Mouse (Mus musculus) hindbrain, embryonic 14.5 days (tissue): ENCODE data around the gene Nell1. TPM values are rescaled to one million over a fixed set of nuclear protein-coding genes. Genes with fewer than 3 reads are reported as not detected.

Experiments used
- ATAC-seq: fragments of 200-750 bp; cut with Nextera tagmentation; 2 replicates; pipeline ENCODE4 v1.8.0; 2017; ENCODE audit warnings: moderate number of reproducible peaks, mild to moderate bottlenecking, moderate TSS enrichment, moderate library complexity; ENCODE audit not compliant: low FRiP score
- DNase-seq: peaks from one replicate; pipeline ENCODE4 v3.0.0-alpha.2; 2015; ENCODE audit warnings: low spot score
- H3K27ac ChIP-seq: fragments of 300-500 bp; sonication (generic); 2 replicates; pipeline ENCODE4 v1.5.1; 2014; ENCODE audit warnings: mild to moderate bottlenecking, moderate library complexity
- H3K27me3 ChIP-seq: fragments of 300-500 bp; sonication (generic); 2 replicates; pipeline ENCODE4 v1.6.1; 2014; ENCODE audit warnings: mild to moderate bottlenecking, low read length, mixed read lengths; ENCODE audit not compliant: control insufficient read depth, insufficient read depth
- H3K36me3 ChIP-seq: fragments of 300-500 bp; sonication (generic); replicated peaks from 2 replicates; pipeline ENCODE4 v1.6.1; 2014; ENCODE audit not compliant: control insufficient read depth, insufficient read depth
- H3K4me1 ChIP-seq: fragments of 300-500 bp; sonication (generic); replicated peaks from 2 replicates; pipeline ENCODE4 v1.6.1; 2014; ENCODE audit warnings: antibody characterized with exemption, low read length, mixed read lengths; ENCODE audit not compliant: control insufficient read depth, insufficient read depth
- H3K4me2 ChIP-seq: fragments of 300-500 bp; sonication (generic); replicated peaks from 2 replicates; pipeline ENCODE4 v1.6.1; 2014; ENCODE audit warnings: mild to moderate bottlenecking, moderate library complexity
- H3K4me3 ChIP-seq: fragments of 300-500 bp; sonication (generic); replicated peaks from 2 replicates; pipeline ENCODE4 v1.5.1; 2014; ENCODE audit warnings: mild to moderate bottlenecking, low read length
- H3K9ac ChIP-seq: fragments of 300-500 bp; sonication (generic); 2 replicates; pipeline ENCODE4 v1.6.1; 2014
- H3K9me3 ChIP-seq: fragments of 300-500 bp; sonication (generic); 2 replicates; pipeline ENCODE4 v1.6.1; 2016; ENCODE audit warnings: low read length; ENCODE audit not compliant: control insufficient read depth
- WGBS: fragments of 180-500 bp; shearing (Covaris S2); extraction: QIAGEN DNeasy Blood & Tissue Kit; methylation state at CpG from one replicate; pipeline ENCODE4 v1.1.7; 2014; 5-methylcytosine and 5-hydroxymethylcytosine counted together
- polyA plus RNA-seq: library from polyadenylated mRNA; unstranded; fragments of >200 nt; fragmentation: Nextera tagmentation; extraction: Ambion mirVana; gene quantifications from 2 replicates; pipeline ENCODE4 v1.2.1, GENCODE M21; 2014

Nell1 gene
- polyA plus RNA-seq, 1 experiment from 2014 or later, result 36.0 TPM

DNA sequence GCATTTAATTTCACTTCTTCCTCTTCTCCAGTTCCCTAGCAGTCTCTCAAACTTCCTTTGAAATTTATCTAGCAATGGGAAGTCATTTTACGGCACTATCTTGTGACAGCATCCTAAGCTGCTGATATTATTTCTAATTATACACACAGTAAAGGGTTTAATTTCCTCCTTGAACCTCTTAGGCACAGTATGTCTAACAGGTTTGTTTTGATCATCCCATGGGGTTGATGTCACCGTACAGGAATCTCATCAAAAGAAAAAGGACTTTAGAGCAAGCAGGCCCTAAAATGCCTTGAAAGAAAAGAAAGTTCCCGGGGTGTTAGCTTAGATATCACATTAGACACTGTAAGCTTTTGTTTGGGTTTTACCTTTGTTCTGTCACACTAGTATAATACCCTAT, 654.5 kb downstream of the Nell1 start:
- H3K4me3 ChIP-seq, result no peak overlapping the region
- 64% methylated on average over 3 of the region's 3 CpGs for WGBS
- no peak overlapping the region for H3K27ac ChIP-seq
- H3K4me2 ChIP-seq, result no peak overlapping the region
- no peaks in the 10 kb centered on the region for H3K36me3 ChIP-seq
- no peaks in the 10 kb centered on the region for H3K9me3 ChIP-seq
- ATAC-seq, result no peak
- no peak for DNase-seq
- no peak overlapping the region for H3K9ac ChIP-seq
- H3K4me1 ChIP-seq, result no peaks in the 10 kb centered on the region
- H3K27me3 ChIP-seq, result no peaks in the 10 kb centered on the region

- no peak overlapping the region for H3K9ac ChIP-seq
- H3K27ac ChIP-seq, result no peak overlapping the region
- no peaks in the 10 kb centered on the region for H3K27me3 ChIP-seq
- no peak overlapping the region for H3K4me3 ChIP-seq
- H3K36me3 ChIP-seq, result no peaks in the 10 kb centered on the region
- H3K4me2 ChIP-seq, result no peak overlapping the region
- H3K9me3 ChIP-seq, result no peaks in the 10 kb centered on the region
- 66% methylated on average over 2 of the region's 2 CpGs for WGBS
- no peak for DNase-seq
- ATAC-seq, result no peak
- no peaks in the 10 kb centered on the region for H3K4me1 ChIP-seq
Observed at GRCm38 (mm10) chr7:50633147-50633546, 658.5 kb downstream of the Nell1 start.

DNA sequence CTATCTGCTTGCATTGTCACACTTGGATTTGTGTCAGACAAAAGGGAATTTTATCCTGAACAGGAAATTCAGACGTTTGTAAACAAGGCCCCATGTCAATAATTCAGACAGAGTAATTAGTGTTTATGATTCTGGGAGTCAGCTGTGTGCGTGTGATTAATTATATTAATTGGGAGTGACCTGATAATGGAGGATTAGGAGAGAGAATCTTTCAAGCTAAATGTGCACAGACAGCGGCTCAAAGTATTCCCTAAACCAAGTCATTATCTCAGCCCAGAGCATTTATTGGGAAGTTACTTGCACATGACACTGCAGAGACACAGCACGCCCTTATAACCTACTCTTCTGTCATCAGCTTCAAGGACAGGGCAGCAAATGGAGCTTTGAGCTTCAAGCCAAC, 697.6 kb downstream of the Nell1 start:
- Histone ChIP-seq H3K4me1 (no peaks in the 10 kb centered on the region), H3K4me2 (no peak overlapping the region), H3K9me3 (no peaks in the 10 kb centered on the region), H3K27me3 (no peaks in the 10 kb centered on the region), H3K4me3 (no peak overlapping the region), H3K9ac (no peak overlapping the region), H3K36me3 (no peaks in the 10 kb centered on the region), H3K27ac (no peak overlapping the region)
- DNase-seq, result no peak
- no peak for ATAC-seq
- WGBS, result 60% methylated on average over 4 of the region's 4 CpGs

DNA sequence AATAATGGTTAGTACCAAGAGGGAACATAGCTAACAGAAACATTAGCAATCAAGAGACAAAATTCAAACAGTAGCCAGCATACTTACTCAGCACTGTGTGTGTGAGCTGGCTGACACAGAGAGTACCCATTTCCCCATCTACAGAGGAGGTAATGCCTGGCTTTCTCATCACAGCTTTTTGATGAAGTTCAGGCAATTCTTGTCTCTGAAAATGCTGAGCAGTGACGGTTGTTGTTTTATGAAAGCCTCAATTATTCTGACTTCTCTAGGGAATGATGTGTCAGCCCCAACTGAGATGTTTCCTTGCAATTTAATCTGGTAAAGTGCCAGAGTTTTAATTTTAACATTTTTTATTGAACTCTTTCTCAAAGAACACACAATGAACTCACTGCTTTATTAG, 700.8 kb downstream of the Nell1 start:
- H3K4me2 ChIP-seq, result no peak overlapping the region
- no peaks in the 10 kb centered on the region for H3K27me3 ChIP-seq
- no peak overlapping the region for H3K4me3 ChIP-seq
- H3K9me3 ChIP-seq, result no peaks in the 10 kb centered on the region
- ATAC-seq, result no peak
- no peak overlapping the region for H3K27ac ChIP-seq
- H3K4me1 ChIP-seq, result no peaks in the 10 kb centered on the region
- DNase-seq, result no peak
- no peak overlapping the region for H3K9ac ChIP-seq
- H3K36me3 ChIP-seq, result no peaks in the 10 kb centered on the region
- WGBS, result 51% methylated on average over 1 of the region's 1 CpGs

DNA sequence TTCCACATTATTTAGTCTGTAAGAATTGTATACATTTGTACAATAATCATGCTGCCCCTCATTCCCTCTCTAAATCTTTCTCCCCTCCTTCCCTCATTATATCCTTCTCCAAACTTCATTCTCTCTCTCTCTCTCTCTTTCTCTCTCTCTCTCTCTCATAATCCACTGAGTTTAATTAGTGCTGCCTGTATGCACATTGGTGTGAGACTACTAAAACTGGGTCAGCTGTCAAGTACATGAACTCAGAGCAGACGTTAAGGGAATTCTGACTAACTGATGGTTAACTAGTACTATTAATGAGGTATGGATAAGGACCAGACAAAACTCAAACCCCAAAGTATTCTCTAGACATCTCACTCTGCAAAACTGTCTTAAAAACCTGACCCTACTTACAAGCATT, 702.8 kb downstream of the Nell1 start:
- no peak for ATAC-seq
- Histone ChIP-seq H3K4me2 (no peak overlapping the region), H3K4me3 (no peak overlapping the region), H3K27ac (no peak overlapping the region), H3K4me1 (no peaks in the 10 kb centered on the region), H3K9me3 (no peaks in the 10 kb centered on the region), H3K9ac (no peak overlapping the region), H3K27me3 (no peaks in the 10 kb centered on the region), H3K36me3 (no peaks in the 10 kb centered on the region)
- 71% methylated on average over 1 of the region's 1 CpGs for WGBS
- DNase-seq, result no peak

- DNase-seq (no peak), ATAC-seq (no peak)
- Histone ChIP-seq H3K4me3 (no peak overlapping the region), H3K36me3 (no peaks in the 10 kb centered on the region), H3K27ac (no peak overlapping the region), H3K9ac (no peak overlapping the region), H3K27me3 (no peaks in the 10 kb centered on the region), H3K4me1 (no peaks in the 10 kb centered on the region), H3K9me3 (no peaks in the 10 kb centered on the region), H3K4me2 (no peak overlapping the region)
- 89% methylated on average over 5 of the region's 5 CpGs for WGBS
Observed at GRCm38 (mm10) chr7:50686337-50686736, 711.7 kb downstream of the Nell1 start.

DNA sequence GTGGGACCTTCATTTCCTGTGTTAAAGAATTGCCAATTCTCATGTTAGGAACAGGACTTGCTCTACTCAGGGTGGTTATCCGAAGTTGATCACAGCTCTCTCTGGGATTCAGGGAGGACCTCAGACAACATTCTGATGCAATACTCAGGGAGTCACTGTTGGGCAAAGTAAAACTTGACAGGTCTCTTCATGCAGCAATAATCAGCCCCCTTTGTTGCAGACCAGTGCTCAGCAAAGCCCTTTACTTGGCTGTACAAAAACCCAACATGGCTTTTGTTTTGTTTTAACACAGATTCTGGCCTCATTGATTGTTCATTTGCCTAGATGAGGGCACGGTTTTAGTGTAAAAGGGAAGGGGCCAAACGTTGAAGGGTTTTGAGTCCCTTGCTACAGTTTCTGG, 750.5 kb downstream of the Nell1 start:
- DNase-seq, result no peak
- H3K9ac ChIP-seq, result no peak overlapping the region
- H3K9me3 ChIP-seq, result no peaks in the 10 kb centered on the region
- no peak overlapping the region for H3K4me2 ChIP-seq
- no peak overlapping the region for H3K27ac ChIP-seq
- ATAC-seq, result no peak
- no peaks in the 10 kb centered on the region for H3K27me3 ChIP-seq
- no peaks in the 10 kb centered on the region for H3K4me1 ChIP-seq
- H3K4me3 ChIP-seq, result no peak overlapping the region
- 26% methylated on average over 3 of the region's 3 CpGs for WGBS
- no peaks in the 10 kb centered on the region for H3K36me3 ChIP-seq

DNA sequence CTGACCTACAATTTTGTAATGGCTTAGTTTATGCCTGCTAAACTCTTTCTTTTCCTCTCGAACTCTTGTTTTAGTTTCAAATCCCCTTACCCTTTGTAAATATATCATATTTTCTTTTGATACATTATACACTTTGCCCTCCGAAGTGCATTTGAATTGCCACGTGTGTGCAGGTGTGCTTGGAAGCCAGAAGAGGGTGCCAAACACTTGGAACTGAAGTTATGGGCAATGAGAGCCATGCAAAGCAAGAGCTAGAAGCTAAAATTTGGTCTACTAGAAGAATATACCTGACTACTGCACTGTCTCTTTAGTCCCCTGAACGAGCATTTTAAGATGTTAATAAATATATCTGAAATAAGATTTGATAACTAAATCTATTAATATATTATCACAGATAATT, 756.3 kb downstream of the Nell1 start:
- ATAC-seq, result no peak
- H3K27me3 ChIP-seq, result no peaks in the 10 kb centered on the region
- no peak overlapping the region for H3K4me3 ChIP-seq
- no peak overlapping the region for H3K27ac ChIP-seq
- no peak overlapping the region for H3K9ac ChIP-seq
- H3K4me2 ChIP-seq, result no peak overlapping the region
- H3K36me3 ChIP-seq, result no peaks in the 10 kb centered on the region
- peak; percentile 53 for DNase-seq
- no peaks in the 10 kb centered on the region for H3K9me3 ChIP-seq
- H3K4me1 ChIP-seq, result no peaks in the 10 kb centered on the region
- 58% methylated on average over 4 of the region's 4 CpGs for WGBS

- no peak overlapping the region for H3K27ac ChIP-seq
- WGBS, result 92% methylated on average over 3 of the region's 3 CpGs
Observed at GRCm38 (mm10) chr7:50755516-50755915, 780.9 kb downstream of the Nell1 start.

DNA sequence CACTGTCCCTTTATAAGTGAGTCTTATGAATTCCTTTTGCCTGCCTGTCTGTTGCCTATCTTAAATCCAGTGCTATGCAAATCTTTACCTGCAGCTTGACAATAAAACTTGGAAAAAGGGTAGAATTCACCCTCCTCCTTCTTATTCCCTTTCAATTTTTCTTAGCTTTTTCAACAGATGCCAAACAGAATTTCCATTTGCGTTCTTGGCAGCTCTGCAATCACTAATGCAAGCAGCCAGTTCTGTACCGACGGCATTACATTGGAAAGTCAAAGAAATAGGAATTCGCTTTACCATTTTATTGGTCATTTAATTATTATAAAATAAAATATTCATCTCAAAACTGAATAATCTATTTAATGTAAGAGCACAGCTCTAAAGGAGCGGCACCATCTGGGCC, 781.7 kb downstream of the Nell1 start:
- ATAC-seq (no peak), DNase-seq (no peak)
- no peaks in the 10 kb centered on the region for H3K4me1 ChIP-seq
- H3K27ac ChIP-seq, result no peak overlapping the region
- no peaks in the 10 kb centered on the region for H3K36me3 ChIP-seq
- H3K9me3 ChIP-seq, result no peaks in the 10 kb centered on the region
- H3K9ac ChIP-seq, result no peak overlapping the region
- H3K4me3 ChIP-seq, result no peak overlapping the region
- WGBS, result 48% methylated on average over 5 of the region's 5 CpGs
- H3K27me3 ChIP-seq, result no peaks in the 10 kb centered on the region
- no peak overlapping the region for H3K4me2 ChIP-seq

More at GRCm38 (mm10) chr7:50755516-50755915, 780.9 kb downstream of the Nell1 start:
- H3K4me3 ChIP-seq, result no peak overlapping the region
- no peaks in the 10 kb centered on the region for H3K36me3 ChIP-seq
- no peaks in the 10 kb centered on the region for H3K27me3 ChIP-seq
- H3K4me1 ChIP-seq, result no peaks in the 10 kb centered on the region
- ATAC-seq (no peak), DNase-seq (no peak)
- no peak overlapping the region for H3K4me2 ChIP-seq
- no peaks in the 10 kb centered on the region for H3K9me3 ChIP-seq
- no peak overlapping the region for H3K9ac ChIP-seq
